ENCODE assay signal across 1 mouse cellular context in the genomic region with DNA sequence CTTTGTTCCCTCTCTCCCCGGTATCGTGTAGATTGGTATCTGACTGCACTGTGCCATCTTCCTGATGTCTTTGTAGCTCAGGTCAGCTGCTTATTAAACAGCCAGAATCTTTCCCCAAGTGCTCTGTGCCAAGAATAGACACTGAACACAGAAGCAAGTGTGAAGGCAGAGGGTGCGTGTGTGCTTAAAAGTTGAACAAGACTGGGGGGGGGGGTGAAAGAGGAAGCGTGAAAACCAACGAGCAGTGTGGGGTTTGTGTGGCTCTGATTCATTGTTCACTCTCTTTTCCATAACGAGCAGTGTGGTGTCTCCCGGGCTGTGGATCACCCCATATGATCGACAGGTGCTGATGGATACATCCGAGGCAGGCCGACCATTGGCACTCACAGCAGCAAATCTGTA.
TF ChIP-seq lines count a peak whose summit lies in the region.

No protein-coding gene starts in this region.

TF ChIP-seq in CH12.LX, 34 proteins besides CTCF, POLR2A, EP300 and RAD21 (continued from another document):
- TF ChIP-seq ZMIZ1 (IDR thresholded peaks at IDR 0.05; ENCODE audit: low read depth, low read length) (no peak), ZKSCAN1 (IDR thresholded peaks at IDR 0.05; ENCODE audit: borderline replicate concordance, low read depth, low read length) (no peak), NRF1 (IDR thresholded peaks at IDR 0.05; ENCODE audit: low read depth, low read length) (no peak), IRF4 (IDR thresholded peaks at IDR 0.05; ENCODE audit: low read depth, low read length) (peak; percentile 77), SIN3A (IDR thresholded peaks at IDR 0.05; ENCODE audit: low read length) (no peak)
TF ChIP-seq in CH12.LX: peak in this region for 7.
